Mouse (Mus musculus) heart, embryonic 13.5 days (tissue): Measurements from ENCODE around the gene Atxn1. TPM values are rescaled to one million over a fixed set of nuclear protein-coding genes. Genes with fewer than 3 reads are reported as not detected.
A peak's percentile ranks its signal among the peaks of the same experiment; 100 is the strongest.

Source experiments
- ATAC-seq: fragments of 200-750 bp; cut with Nextera tagmentation; 2 replicates; pipeline ENCODE4 v1.8.0; 2017; ENCODE audit warnings: moderate TSS enrichment; ENCODE audit not compliant: insufficient number of reproducible peaks, low FRiP score, low TSS enrichment; ENCODE audit errors: extremely low read depth
- H3K27ac ChIP-seq: fragments of 300-500 bp; sonication (generic); replicated peaks from 2 replicates; pipeline ENCODE4 v1.5.1; 2015; ENCODE audit warnings: moderate library complexity, mild to moderate bottlenecking, inconsistent platforms
- H3K27me3 ChIP-seq: fragments of 300-500 bp; sonication (generic); replicated peaks from 2 replicates; pipeline ENCODE4 v1.6.1; 2015; ENCODE audit warnings: mild to moderate bottlenecking, inconsistent platforms
- H3K36me3 ChIP-seq: fragments of 300-500 bp; sonication (generic); 2 replicates; pipeline ENCODE4 v1.6.1; 2015; ENCODE audit warnings: mild to moderate bottlenecking, inconsistent platforms
- H3K4me1 ChIP-seq: fragments of 300-500 bp; sonication (generic); 2 replicates; pipeline ENCODE4 v1.6.1; 2015; ENCODE audit warnings: inconsistent platforms
- H3K4me2 ChIP-seq: fragments of 300-500 bp; sonication (generic); 2 replicates; pipeline ENCODE4 v1.6.1; 2015; ENCODE audit warnings: inconsistent platforms, mild to moderate bottlenecking, moderate library complexity
- H3K4me3 ChIP-seq: fragments of 300-500 bp; sonication (generic); 2 replicates; pipeline ENCODE4 v1.5.1; 2015; ENCODE audit warnings: moderate library complexity, mild to moderate bottlenecking, inconsistent platforms
- H3K9ac ChIP-seq: fragments of 300-500 bp; sonication (generic); 2 replicates; pipeline ENCODE4 v1.6.1; 2015; ENCODE audit warnings: inconsistent platforms, mild to moderate bottlenecking, moderate library complexity
- H3K9me3 ChIP-seq: fragments of 300-500 bp; sonication (generic); 2 replicates; pipeline ENCODE4 v1.6.1; 2016; ENCODE audit warnings: inconsistent platforms
- WGBS: fragments of 180-500 bp; shearing (Covaris S2); methylation state at CpG from one replicate; pipeline ENCODE4 v1.1.7; 2015; ENCODE audit warnings: mixed read lengths; 5-methylcytosine and 5-hydroxymethylcytosine counted together
- polyA plus RNA-seq: library from polyadenylated mRNA; unstranded; fragments of >200 nt; fragmentation: Nextera tagmentation; extraction: Ambion mirVana; gene quantifications from 2 replicates; pipeline ENCODE4 v1.2.1, GENCODE M21; 2015

Atxn1 gene
- polyA plus RNA-seq, 1 experiment from 2014 or later = 5.8 TPM

- Histone ChIP-seq H3K36me3 (peaks cover 5% of the 10 kb centered on the region; the same call in 1 of the 2 replicates), H3K27ac (no peak overlapping the region), H3K27me3 (no peaks in the 10 kb centered on the region), H3K4me3 (no peak overlapping the region), H3K9me3 (no peaks in the 10 kb centered on the region), H3K4me2 (no peak overlapping the region), H3K9ac (no peak overlapping the region), H3K4me1 (peaks cover 16% of the 10 kb centered on the region)
- WGBS = 60% methylated on average over 7 of the region's 7 CpGs
- ATAC-seq = no peak
Measured at GRCm38 (mm10) chr13:45701296-45701790, 263.5 kb downstream of the Atxn1 start.

DNA sequence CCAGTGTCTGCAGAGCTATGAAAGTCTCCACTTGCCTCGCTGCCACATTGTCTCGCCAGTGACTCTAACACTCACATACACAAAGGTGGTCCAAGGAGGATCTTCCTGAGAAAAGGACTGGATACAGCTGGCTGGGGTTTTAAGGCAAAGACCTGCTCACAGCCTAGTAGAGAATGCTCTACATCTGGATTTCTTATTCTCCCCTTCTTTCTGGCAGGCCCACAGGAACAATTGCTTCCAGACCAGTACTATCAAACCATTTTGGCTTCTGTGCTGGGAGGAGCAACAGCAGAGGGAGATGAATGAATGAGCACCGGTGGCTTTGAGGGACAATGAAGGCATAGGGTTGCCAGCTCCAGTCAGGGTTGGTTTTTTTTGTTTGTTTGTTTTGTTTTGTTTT is 265.8 kb downstream of the Atxn1 start:
- no peak for ATAC-seq
- 67% methylated on average over 3 of the region's 3 CpGs for WGBS
- no peak overlapping the region for H3K27ac ChIP-seq

GRCm38 (mm10) chr13:45696009-45696408 is 268.8 kb downstream of the Atxn1 start:
- no peak for ATAC-seq
- Histone ChIP-seq H3K36me3 (peaks cover 3% of the 10 kb centered on the region; the same call in 1 of the 2 replicates), H3K4me3 (no peak overlapping the region), H3K9me3 (peaks cover 3% of the 10 kb centered on the region; the same call in 1 of the 2 replicates), H3K4me1 (peaks cover 51% of the 10 kb centered on the region), H3K27me3 (no peaks in the 10 kb centered on the region), H3K27ac (no peak overlapping the region), H3K9ac (no peak overlapping the region), H3K4me2 (no peak overlapping the region)
- WGBS = 95% methylated on average over 6 of the region's 6 CpGs

More for the DNA sequence above, 265.8 kb downstream of the Atxn1 start:
- Histone ChIP-seq H3K9ac (no peak overlapping the region), H3K4me2 (no peak overlapping the region), H3K27me3 (no peaks in the 10 kb centered on the region), H3K4me1 (peaks cover 32% of the 10 kb centered on the region), H3K9me3 (peaks cover 3% of the 10 kb centered on the region; the same call in 1 of the 2 replicates), H3K4me3 (no peak overlapping the region), H3K36me3 (peaks cover 3% of the 10 kb centered on the region; the same call in 1 of the 2 replicates)

DNA sequence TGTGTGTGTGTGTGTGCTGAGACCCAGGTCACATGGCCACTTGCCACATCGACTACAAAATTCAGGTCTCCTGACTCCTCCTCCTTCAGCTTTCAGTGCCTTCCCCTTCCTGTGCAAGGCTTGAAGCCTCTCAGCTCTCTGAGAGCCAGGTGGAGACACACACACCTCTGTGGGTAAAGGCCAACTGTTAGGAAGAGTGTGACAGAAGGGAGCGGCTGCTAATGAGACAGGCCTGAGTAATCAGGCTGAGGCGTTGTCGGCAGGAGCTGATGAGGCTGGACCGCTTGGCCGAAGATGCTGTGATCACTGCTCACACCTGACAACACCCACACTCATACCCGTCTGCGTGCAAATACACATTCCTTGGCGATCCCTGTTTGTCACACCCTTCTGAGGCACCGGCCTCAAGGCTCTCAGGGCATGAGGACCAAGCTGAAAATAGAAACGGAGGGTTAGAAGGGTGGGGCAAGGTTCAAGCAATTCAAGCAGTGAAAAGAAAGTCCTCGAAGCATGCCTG is 269.8 kb downstream of the Atxn1 start:
- no peak for ATAC-seq

DNA sequence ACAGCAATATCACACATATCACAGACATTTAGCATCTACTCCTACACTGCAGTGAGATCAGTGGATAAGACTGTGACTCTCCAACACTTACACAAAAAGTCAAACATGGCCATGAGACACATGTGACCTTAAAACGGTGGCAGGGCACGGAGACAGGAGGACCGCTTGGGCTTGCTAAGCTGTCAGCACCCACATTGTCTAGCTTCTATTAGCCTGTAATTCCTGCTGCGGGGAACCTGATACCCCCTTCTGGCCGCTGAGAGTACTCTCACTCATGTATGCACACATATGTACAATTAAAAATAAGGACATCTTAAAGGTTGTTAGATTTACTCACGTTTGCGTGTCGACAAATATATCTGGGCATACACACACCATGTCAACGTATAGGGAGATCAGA is 270.9 kb downstream of the Atxn1 start:
- H3K27me3 ChIP-seq = no peaks in the 10 kb centered on the region
- peaks cover 57% of the 10 kb centered on the region for H3K4me1 ChIP-seq
- H3K4me2 ChIP-seq = no peak overlapping the region
- peaks cover 3% of the 10 kb centered on the region; the same call in 1 of the 2 replicates for H3K9me3 ChIP-seq
- H3K36me3 ChIP-seq = peaks cover 3% of the 10 kb centered on the region; the same call in 1 of the 2 replicates
- H3K27ac ChIP-seq = no peak overlapping the region
- H3K4me3 ChIP-seq = no peak overlapping the region
- ATAC-seq = no peak
- WGBS = 73% methylated on average over 9 of the region's 9 CpGs
- H3K9ac ChIP-seq = no peak overlapping the region

More for the DNA sequence above, 269.8 kb downstream of the Atxn1 start:
- H3K36me3 ChIP-seq = peaks cover 3% of the 10 kb centered on the region; the same call in 1 of the 2 replicates
- no peak overlapping the region for H3K9ac ChIP-seq
- H3K9me3 ChIP-seq = peaks cover 3% of the 10 kb centered on the region; the same call in 1 of the 2 replicates
- H3K27ac ChIP-seq = peak overlapping the region; percentile 8; the same call in 1 of the 2 replicates
- H3K27me3 ChIP-seq = no peaks in the 10 kb centered on the region
- WGBS = 44% methylated on average over 12 of the region's 12 CpGs
- H3K4me1 ChIP-seq = peaks cover 58% of the 10 kb centered on the region
- H3K4me3 ChIP-seq = no peak overlapping the region
- no peak overlapping the region for H3K4me2 ChIP-seq

DNA sequence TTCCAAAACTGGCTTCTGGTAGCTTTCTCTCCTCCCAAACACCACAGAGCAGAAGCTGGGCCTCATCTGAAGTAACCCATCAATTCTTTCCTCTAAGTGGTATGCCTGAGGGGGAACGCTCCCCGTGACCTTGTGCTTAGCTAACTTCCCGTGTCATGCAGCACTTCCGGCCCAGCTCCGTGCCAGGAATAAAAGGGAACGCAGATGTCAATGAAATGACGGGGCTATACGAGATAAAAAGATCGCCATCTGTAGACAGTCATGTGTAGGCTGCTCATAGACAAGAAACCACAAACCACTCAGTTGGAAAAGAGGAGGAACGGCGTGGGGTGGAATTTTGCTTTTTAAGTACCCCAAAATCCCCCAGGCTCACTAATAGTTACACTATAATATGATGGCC is 271.3 kb downstream of the Atxn1 start:
- no peak overlapping the region for H3K9ac ChIP-seq
- no peak overlapping the region for H3K4me3 ChIP-seq
- no peaks in the 10 kb centered on the region for H3K27me3 ChIP-seq
- H3K36me3 ChIP-seq = peaks cover 3% of the 10 kb centered on the region; the same call in 1 of the 2 replicates
- peaks cover 52% of the 10 kb centered on the region for H3K4me1 ChIP-seq
- no peak overlapping the region for H3K4me2 ChIP-seq
- H3K27ac ChIP-seq = peak overlapping the region; percentile 57
- H3K9me3 ChIP-seq = peaks cover 3% of the 10 kb centered on the region; the same call in 1 of the 2 replicates
- no peak for ATAC-seq
- WGBS = 37% methylated on average over 11 of the region's 11 CpGs

- Histone ChIP-seq H3K27me3 (no peaks in the 10 kb centered on the region), H3K4me3 (no peak overlapping the region), H3K36me3 (peaks cover 3% of the 10 kb centered on the region; the same call in 1 of the 2 replicates), H3K9me3 (peaks cover 3% of the 10 kb centered on the region; the same call in 1 of the 2 replicates), H3K4me2 (no peak overlapping the region), H3K9ac (peak overlapping the region; percentile 61; the same call in 1 of the 2 replicates), H3K4me1 (peaks cover 48% of the 10 kb centered on the region), H3K27ac (peak overlapping the region; percentile 57)
- 48% methylated on average over 4 of the region's 4 CpGs for WGBS
- ATAC-seq = no peak
Measured at GRCm38 (mm10) chr13:45693126-45693525, 271.7 kb downstream of the Atxn1 start.

DNA sequence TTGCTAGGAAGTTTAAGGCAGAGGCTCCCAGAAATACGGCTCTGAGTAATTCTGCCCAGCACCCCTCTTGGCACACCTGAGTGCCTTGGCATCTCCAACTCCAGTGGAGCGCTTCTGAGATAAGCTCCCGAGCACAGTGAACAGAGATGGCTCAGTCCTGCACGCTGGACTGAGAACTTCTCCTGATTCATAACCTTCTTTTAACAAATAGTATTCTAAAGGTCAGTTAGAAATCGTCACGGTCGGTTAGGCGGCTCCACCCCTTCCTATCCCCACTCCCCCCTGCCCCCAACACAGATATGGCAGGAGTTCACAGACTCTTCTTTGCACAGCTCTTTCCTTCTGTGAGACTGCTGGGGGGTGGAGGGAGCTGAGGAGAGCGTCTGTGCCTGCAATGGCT is 272.4 kb downstream of the Atxn1 start:
- H3K36me3 ChIP-seq = peaks cover 3% of the 10 kb centered on the region; the same call in 1 of the 2 replicates
- peaks cover 47% of the 10 kb centered on the region for H3K4me1 ChIP-seq
- peak overlapping the region; percentile 57 for H3K27ac ChIP-seq
- no peak overlapping the region for H3K4me3 ChIP-seq
- peak overlapping the region; percentile 45 for H3K4me2 ChIP-seq
- peak overlapping the region; percentile 61 for H3K9ac ChIP-seq
- H3K27me3 ChIP-seq = no peaks in the 10 kb centered on the region
- H3K9me3 ChIP-seq = peaks cover 3% of the 10 kb centered on the region; the same call in 1 of the 2 replicates
- ATAC-seq = no peak
- WGBS = 30% methylated on average over 9 of the region's 9 CpGs

DNA sequence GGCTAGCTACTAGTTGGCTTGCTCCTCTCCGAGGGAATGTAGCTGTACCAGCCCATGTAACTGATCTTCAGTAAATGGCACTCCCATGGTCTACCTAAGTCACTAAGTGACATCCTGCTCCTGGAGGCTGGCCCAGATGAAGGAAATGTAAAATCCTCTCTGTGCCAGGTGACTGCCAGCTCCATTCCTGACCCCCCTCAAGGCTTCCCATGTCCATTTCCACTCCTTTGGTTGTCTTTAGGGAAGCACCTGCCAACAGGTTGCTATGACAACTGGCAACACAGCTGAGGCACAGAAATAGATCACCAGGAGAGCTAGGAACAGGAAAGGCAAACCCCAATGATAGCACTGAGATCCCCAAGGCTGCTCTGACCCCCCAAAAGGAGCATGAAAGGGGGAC is 274.4 kb downstream of the Atxn1 start:
- WGBS = 71% methylated on average over 1 of the region's 1 CpGs
- Histone ChIP-seq H3K27ac (no peak overlapping the region), H3K27me3 (no peaks in the 10 kb centered on the region), H3K4me1 (peaks cover 60% of the 10 kb centered on the region), H3K9me3 (no peaks in the 10 kb centered on the region), H3K4me3 (no peak overlapping the region), H3K4me2 (no peak overlapping the region), H3K36me3 (no peaks in the 10 kb centered on the region), H3K9ac (no peak overlapping the region)
- ATAC-seq = no peak

DNA sequence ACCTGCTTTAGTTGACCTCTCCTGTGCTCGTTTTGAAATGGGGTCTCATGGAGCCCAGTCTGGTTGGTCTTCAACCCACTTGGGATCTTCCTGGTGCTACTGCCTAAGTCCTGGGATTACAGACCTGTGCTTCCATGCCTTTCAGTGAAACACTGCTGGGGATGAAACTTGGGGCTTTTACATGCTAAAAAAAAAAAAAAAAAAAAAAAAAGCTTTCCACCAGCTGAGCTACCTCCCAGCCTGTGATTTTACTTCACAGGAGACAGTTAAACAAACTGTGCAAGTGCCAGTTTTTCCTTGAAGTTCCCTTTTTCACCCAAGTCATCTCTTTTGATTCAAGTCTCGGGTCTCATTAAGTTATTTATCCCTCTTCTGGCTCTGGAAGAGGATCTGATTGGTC is 275.9 kb downstream of the Atxn1 start:
- no peak overlapping the region for H3K4me3 ChIP-seq
- H3K36me3 ChIP-seq = no peaks in the 10 kb centered on the region
- ATAC-seq = no peak
- WGBS = 69% methylated on average over 2 of the region's 2 CpGs
- H3K27me3 ChIP-seq = no peaks in the 10 kb centered on the region
- H3K27ac ChIP-seq = no peak overlapping the region
- H3K9ac ChIP-seq = no peak overlapping the region
- no peak overlapping the region for H3K4me2 ChIP-seq
- no peaks in the 10 kb centered on the region for H3K9me3 ChIP-seq
- peaks cover 60% of the 10 kb centered on the region for H3K4me1 ChIP-seq

GRCm38 (mm10) chr13:45687581-45687980 is 277.2 kb downstream of the Atxn1 start:
- H3K4me2 ChIP-seq = no peak overlapping the region
- H3K9ac ChIP-seq = no peak overlapping the region
- no peak overlapping the region for H3K4me3 ChIP-seq
- WGBS = 87% methylated on average over 8 of the region's 8 CpGs
- H3K9me3 ChIP-seq = no peaks in the 10 kb centered on the region
- H3K27me3 ChIP-seq = no peaks in the 10 kb centered on the region
- H3K36me3 ChIP-seq = no peaks in the 10 kb centered on the region
- no peak overlapping the region for H3K27ac ChIP-seq
- ATAC-seq = no peak
- H3K4me1 ChIP-seq = peaks cover 47% of the 10 kb centered on the region

DNA sequence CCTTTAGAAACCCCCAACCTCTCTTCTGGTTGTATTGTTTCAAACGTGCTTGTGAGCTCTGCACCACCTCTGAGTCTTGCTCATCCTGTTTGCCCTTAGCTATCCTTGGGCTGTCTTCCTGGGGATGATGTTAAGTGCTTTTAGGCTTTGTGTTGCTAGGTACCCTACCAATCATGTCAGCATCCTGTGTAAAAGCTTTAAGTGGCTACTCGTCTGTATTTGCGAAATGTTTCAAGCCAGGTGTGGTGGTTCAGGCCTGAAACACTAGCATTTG is 278.6 kb downstream of the Atxn1 start:
- Histone ChIP-seq H3K4me3 (no peak overlapping the region), H3K27ac (0 out of 2 replicates have a peak overlapping the region, but pooled peaks have one; percentile 80), H3K27me3 (no peaks in the 10 kb centered on the region), H3K4me1 (peaks cover 44% of the 10 kb centered on the region), H3K9me3 (no peaks in the 10 kb centered on the region), H3K4me2 (no peak overlapping the region), H3K36me3 (no peaks in the 10 kb centered on the region), H3K9ac (0 out of 2 replicates have a peak overlapping the region, but pooled peaks have one; percentile 28)
- WGBS = 54% methylated on average over 3 of the region's 3 CpGs
- no peak for ATAC-seq
